Mouse (Mus musculus): ENCODE data around the gene Thap4. TPM values are rescaled to one million over a fixed set of nuclear protein-coding genes. Genes with fewer than 3 reads are reported as not detected.
"Not testable (repeated sequence)": the region's sequence is repeated elsewhere in the genome, so short reads cannot be mapped to it uniquely, and the experiment has no call there.

Gene Thap4
- 10 to 100 TPM; 61.0 to 63.9 TPM for total RNA-seq (2021)
- long read RNA-seq, experiment 1, full-length matches to known transcripts: 20 of 27 reads
- long read RNA-seq, experiment 1, partial matches to known transcripts: 7 of 27 reads
- long read RNA-seq, experiment 1, other reads (novel, unspliced or antisense): 0 of 27 reads
- long read RNA-seq, experiment 2, full-length matches to known transcripts: 22 of 24 reads
- long read RNA-seq, experiment 2, partial matches to known transcripts: 2 of 24 reads
- long read RNA-seq, experiment 2, other reads (novel, unspliced or antisense): 0 of 24 reads

- DNase-seq: peak; percentile 95
Measured at GRCm38 (mm10) chr1:93754573-93755290, at the start of gene Thap4. Thap4 (minus strand) TSS chr1:93754864.

- DNase-seq: peak; percentile 98
Measured at GRCm38 (mm10) chr1:93803556-93804507, 49.2 kb upstream of the Thap4 start, which contains the start of gene Ing5. Ing5 (plus strand) TSS chr1:93803965.

GRCm38 (mm10) chr1:93802771-93803170 lies 48.1 kb upstream of the Thap4 start:
- DNase-seq: no peak

GRCm38 (mm10) chr1:93801741-93802238 lies 47.1 kb upstream of the Thap4 start, which contains the start of gene Dtymk:
Dtymk (minus strand) TSS chr1:93801934.
- peak; percentile 92 for DNase-seq

GRCm38 (mm10) chr1:93800670-93801503 lies 46.2 kb upstream of the Thap4 start:
- no peak for DNase-seq

- DNase-seq: no peak
Measured at GRCm38 (mm10) chr1:93795886-93796285, 41.2 kb upstream of the Thap4 start.

- DNase-seq: no peak
Measured at GRCm38 (mm10) chr1:93794526-93794925, 39.9 kb upstream of the Thap4 start.

- DNase-seq: no peak
Measured at GRCm38 (mm10) chr1:93786912-93787311, 32.2 kb upstream of the Thap4 start.

GRCm38 (mm10) chr1:93776686-93777085 lies 22.0 kb upstream of the Thap4 start:
- no peak for DNase-seq

GRCm38 (mm10) chr1:93769901-93770300 lies 15.2 kb upstream of the Thap4 start:
- no peak for DNase-seq

GRCm38 (mm10) chr1:93767600-93767999 lies 12.9 kb upstream of the Thap4 start:
- no peak for DNase-seq

GRCm38 (mm10) chr1:93764871-93765591 lies 10.4 kb upstream of the Thap4 start:
- DNase-seq: no peak

- not testable (repeated sequence) for DNase-seq
Measured at GRCm38 (mm10) chr1:93763531-93763930, 8.9 kb upstream of the Thap4 start.

GRCm38 (mm10) chr1:93760076-93760475 lies 5.4 kb upstream of the Thap4 start:
- DNase-seq: no peak

GRCm38 (mm10) chr1:93756154-93756553 lies 1.5 kb upstream of the Thap4 start:
- DNase-seq: no peak

- DNase-seq: no peak
Measured at GRCm38 (mm10) chr1:93755618-93756017, 954 bp upstream of the Thap4 start.

GRCm38 (mm10) chr1:93755291-93755610 lies 587 bp upstream of the Thap4 start:
- DNase-seq: no peak

GRCm38 (mm10) chr1:93753911-93754572 lies 622 bp downstream of the Thap4 start:
- DNase-seq: peak; percentile 24

- DNase-seq: no peak
Measured at GRCm38 (mm10) chr1:93751290-93751689, 3.4 kb downstream of the Thap4 start, which contains the start of gene Atg4b. Atg4b (plus strand) TSS chr1:93751500.

GRCm38 (mm10) chr1:93748539-93748938 lies 6.1 kb downstream of the Thap4 start:
- no peak for DNase-seq
